Mouse (Mus musculus) kidney, postnatal 14 days (tissue): ENCODE measurements at regions not wholly inside any gene's neighbourhood (a gene's known extent, or its start where the extent isn't known, plus 50 kb on each side); places are given as distances from the start of the nearest gene placed in this dataset.

Experiments
- DNase-seq: peaks from one replicate; pipeline ENCODE4 v3.0.0; 2022; ENCODE audit warnings: mixed read lengths

GRCm38 (mm10) chr1:105116231-105116630, 240.3 kb downstream of the Rnf152 start:
- DNase-seq = no peak

GRCm38 (mm10) chr1:105115391-105115790, 241.1 kb downstream of the Rnf152 start:
- peak; percentile 38 for DNase-seq

- peak; percentile 58 for DNase-seq
These were observed 241.7 kb downstream of the Rnf152 start for GRCm38 (mm10) chr1:105114835-105115234.

- no peak for DNase-seq
These were observed 243.6 kb downstream of the Rnf152 start for GRCm38 (mm10) chr1:105112762-105113525.

- no peak for DNase-seq
These were observed 245.3 kb downstream of the Rnf152 start for GRCm38 (mm10) chr1:105111236-105111635.

- no peak for DNase-seq
These were observed 245.8 kb downstream of the Rnf152 start for GRCm38 (mm10) chr1:105110581-105111210.

- no peak for DNase-seq
These were observed 248.7 kb downstream of the Rnf152 start for GRCm38 (mm10) chr1:105107836-105108235.

GRCm38 (mm10) chr1:105107257-105107656, 249.3 kb downstream of the Rnf152 start:
- DNase-seq = no peak

GRCm38 (mm10) chr1:105105211-105105610, 251.3 kb downstream of the Rnf152 start:
- DNase-seq = no peak

- no peak for DNase-seq
These were observed 261.4 kb downstream of the Rnf152 start for GRCm38 (mm10) chr1:105095091-105095490.

GRCm38 (mm10) chr1:105094500-105094899, 262.0 kb downstream of the Rnf152 start:
- DNase-seq = no peak

- no peak for DNase-seq
These were observed 262.6 kb downstream of the Rnf152 start for GRCm38 (mm10) chr1:105093875-105094274.

- no peak for DNase-seq
These were observed 263.5 kb downstream of the Rnf152 start for GRCm38 (mm10) chr1:105093012-105093411.

GRCm38 (mm10) chr1:105092309-105092904, 264.1 kb downstream of the Rnf152 start:
- peak; percentile 52 for DNase-seq

- peak; percentile 24 for DNase-seq
These were observed 267.6 kb downstream of the Rnf152 start for GRCm38 (mm10) chr1:105088765-105089520.

GRCm38 (mm10) chr1:105087623-105088022, 268.9 kb downstream of the Rnf152 start:
- no peak for DNase-seq

GRCm38 (mm10) chr1:105084556-105084955, 272.0 kb downstream of the Rnf152 start:
- no peak for DNase-seq

GRCm38 (mm10) chr1:105083551-105084103, 272.9 kb downstream of the Rnf152 start:
- DNase-seq = no peak

- no peak for DNase-seq
These were observed 273.5 kb downstream of the Rnf152 start for GRCm38 (mm10) chr1:105082823-105083550.

GRCm38 (mm10) chr1:105081942-105082341, 274.6 kb downstream of the Rnf152 start:
- DNase-seq = no peak

- no peak for DNase-seq
These were observed 277.1 kb downstream of the Rnf152 start for GRCm38 (mm10) chr1:105079437-105079836.

- DNase-seq = no peak
These were observed 280.8 kb downstream of the Rnf152 start for GRCm38 (mm10) chr1:105075728-105076127.
